Mouse (Mus musculus): ENCODE measurements around the gene Ddi2.

GRCm38 (mm10) chr4:141676462-141676979, 46.7 kb downstream of the Ddi2 start:
- TF ChIP-seq POLR2A (IDR thresholded peaks at IDR 0.05; ENCODE audit: low read depth, low read length): no peak
- TF ChIP-seq CTCF (IDR thresholded peaks at IDR 0.05; ENCODE audit: extremely low read depth, insufficient read length, insufficient replicate concordance, low read depth, low read length): no peak
